Mouse (Mus musculus): ENCODE data around the gene Tmem117.
A peak's percentile ranks its signal among the peaks of the same experiment; 100 is the strongest.

Gene Tmem117

GRCm38 (mm10) chr15:94649071-94649765 is 20.2 kb downstream of the Tmem117 start:
- DNase-seq (ENCODE audit: low spot score), result peak; percentile 32

- DNase-seq (ENCODE audit: low spot score), result no peak
Measured at GRCm38 (mm10) chr15:94649766-94650120, 20.7 kb downstream of the Tmem117 start.

DNA sequence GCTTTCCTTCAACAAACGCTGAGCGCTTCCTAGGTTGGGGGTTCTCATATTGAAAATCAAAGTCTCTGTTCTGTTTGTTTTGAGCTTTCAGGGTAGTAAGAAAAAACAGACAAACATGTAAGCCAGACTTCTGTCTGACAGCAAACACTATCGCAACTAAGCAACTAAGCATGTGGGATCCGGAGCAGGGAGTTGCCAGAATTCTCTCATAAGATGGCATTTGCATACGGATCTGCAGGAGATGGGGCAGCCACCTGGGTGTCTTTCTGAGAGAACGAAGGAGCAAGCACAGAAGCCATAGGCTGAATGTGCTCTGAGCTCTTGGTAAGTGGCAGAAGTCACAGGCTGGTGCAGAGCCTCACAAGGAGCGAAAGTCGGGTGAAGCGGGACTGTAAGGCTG is 22.3 kb downstream of the Tmem117 start:
- DNase-seq (ENCODE audit: low spot score), result no peak

DNA sequence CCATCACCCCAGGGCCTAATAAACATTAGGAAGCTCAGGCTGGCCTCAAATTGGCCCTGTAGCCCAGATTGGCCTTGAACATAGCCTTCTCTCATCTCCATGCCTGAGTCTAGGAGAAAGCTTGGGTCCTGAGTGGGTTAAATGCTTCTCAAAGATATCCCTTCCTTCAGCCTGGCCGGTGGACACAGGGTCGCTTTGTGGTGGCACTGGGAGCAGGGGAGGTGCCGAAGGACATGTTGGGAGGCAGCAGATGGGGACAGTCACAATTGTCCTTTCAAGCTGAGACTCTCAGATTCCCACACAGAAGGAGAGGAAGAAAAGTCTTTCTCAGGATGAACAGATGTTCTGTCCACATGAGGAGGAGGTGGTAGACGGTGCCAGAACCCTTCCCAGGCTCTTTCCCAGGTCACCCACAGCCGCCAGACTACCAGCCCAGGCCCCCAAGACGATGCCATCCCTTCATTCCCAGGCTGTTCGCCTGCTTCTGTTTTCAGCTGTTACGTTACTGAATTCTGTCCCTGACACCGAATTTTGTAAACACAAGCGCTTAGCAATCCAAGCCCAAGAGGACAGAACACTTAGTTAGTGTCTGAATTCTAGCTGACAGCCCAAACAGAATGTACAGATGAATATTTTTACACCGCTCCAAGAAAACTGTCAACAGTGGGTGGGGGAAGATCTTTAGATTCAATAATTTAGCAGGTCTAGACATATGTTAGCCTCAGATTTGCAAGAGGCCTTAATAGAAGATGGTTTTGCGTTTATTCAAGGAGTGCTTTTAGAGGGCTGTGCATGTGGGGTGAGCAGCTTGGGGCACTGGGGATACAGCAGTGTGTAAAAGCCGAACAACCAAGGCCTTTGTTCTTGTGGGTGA is 23.2 kb downstream of the Tmem117 start:
- no peak for DNase-seq (ENCODE audit: low spot score)

DNA sequence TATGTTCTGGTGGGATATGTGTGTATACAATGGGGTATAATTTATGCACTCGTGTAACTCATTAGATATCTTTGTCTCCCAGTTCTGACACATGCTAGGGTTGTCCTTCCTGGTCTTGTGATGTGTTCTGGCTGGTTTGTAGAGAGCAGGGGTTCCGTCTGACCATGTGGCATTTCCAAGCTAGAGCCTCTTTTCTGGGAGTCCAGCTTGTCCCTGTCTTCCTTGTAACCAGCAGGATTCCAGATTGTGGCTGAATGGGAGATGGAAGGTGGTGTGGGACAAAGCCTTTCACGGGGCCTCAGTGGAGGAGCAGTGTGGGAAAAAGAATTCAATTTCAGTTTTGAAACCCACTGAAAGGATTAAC is 23.8 kb downstream of the Tmem117 start:
- no peak for DNase-seq (ENCODE audit: low spot score)

DNA sequence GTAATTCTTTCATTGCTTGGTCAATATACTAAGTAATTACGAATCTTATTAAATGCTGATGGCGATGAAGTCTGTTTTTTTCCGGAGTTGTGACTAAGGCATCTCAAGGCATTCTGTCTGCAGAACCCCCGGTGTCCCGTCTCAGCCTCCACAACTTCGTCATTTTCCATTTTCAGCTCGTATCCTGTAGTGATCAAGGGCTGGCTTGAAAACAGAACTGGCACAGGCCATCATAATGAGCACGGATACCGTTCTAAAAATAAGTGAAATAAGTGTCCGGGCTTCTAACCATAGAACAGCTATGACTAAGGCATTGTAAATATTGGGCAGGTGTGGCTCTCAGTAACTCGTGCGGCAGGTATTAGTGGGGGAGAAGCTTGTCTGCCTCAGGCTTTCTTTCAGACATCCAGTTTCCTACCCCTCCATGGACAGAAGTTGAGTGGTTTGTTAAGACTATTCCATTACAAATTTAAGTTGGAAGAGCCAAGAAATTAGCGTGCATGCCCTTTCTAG is 26.8 kb downstream of the Tmem117 start:
- DNase-seq (ENCODE audit: low spot score), result no peak

DNA sequence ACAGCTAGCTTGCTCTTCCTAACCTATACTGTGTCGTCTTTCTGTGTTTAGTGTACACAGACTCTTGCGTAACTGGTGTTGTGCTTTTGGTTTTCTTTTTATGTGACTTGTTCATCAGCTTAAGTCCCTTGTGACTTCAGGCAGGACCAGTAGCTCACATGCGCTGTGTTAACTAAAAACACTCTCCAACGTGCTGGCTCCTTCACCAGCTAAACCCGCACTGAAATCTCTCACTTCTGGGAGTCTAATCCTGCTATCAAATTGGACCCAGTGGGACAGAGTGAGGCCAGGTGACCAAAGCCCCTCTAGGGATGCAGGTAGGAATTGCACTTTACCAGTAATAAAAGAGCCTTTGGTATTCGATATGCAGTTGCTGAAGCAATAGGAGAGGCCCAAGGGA is 28.9 kb downstream of the Tmem117 start:
- DNase-seq (ENCODE audit: low spot score), result no peak

DNA sequence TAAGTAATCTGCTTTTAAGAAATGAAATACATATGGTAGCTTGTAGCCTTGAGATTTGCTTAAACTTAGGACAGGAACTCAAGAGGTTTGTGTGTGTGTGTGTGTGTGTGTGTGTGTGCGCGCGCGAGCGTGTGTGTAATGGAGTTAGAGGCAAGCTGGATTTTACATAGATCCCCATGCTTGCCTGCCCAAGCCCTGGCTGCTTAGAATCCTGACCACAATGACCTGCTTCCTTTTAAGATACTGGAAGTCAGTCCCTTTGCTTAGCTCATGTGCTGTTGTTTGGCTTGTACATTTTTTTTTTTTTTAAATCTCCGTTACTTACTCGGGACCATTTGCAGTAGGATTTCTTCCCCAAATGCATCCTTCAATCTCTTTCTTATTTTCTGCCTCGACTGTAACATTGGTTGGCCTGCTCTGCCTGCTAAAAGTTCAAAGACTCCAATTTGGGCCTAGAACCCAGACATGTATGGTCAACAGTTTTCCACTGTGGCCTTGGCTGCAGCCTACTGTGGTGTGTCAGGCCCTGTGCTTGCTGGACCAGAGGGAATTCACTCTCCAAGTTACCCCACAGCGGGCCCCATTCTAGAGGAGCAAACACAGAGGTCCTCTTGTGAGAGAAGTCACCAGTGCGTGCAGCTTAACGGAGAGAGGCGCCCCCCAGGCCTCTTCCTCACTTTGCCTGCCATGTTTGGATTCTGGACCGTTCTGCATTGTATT is 29.5 kb downstream of the Tmem117 start:
- DNase-seq (ENCODE audit: low spot score), result no peak

DNA sequence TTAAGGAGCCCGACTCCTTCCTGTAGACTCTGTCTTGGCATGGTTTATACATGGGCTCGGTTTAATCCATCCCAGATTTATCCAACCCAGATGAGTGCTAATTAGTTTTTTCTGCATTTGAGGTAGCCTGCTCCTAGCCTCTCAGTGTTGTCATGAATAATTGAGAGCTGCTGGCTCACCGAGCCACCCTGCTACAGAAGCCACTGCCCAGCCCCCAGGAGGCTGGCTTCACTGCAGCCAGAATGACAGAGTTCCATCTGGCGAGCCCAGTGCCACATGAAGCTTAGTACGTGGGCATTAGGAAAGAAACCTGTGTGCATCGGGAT is 30.0 kb downstream of the Tmem117 start:
- no peak for DNase-seq (ENCODE audit: low spot score)

DNA sequence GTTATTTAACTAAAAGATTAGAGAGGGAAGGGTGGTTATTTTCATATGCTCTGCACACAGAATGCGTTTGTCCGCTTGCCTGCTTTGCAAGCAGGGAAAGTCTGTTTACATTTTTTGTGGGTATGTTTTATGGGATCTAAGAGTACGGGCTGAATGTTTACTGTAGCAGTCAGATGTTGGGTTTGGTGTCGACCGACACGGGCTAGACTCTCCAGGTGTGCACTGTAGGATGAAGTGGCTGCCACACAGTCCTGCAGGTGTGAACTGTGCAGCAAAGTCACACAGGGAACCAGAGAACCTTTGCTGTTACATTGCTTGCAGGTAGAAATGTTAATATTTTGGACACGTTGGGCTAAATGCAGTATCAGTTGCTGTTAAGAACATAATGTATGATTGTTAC is 31.9 kb downstream of the Tmem117 start:
- no peak for DNase-seq (ENCODE audit: low spot score)

DNA sequence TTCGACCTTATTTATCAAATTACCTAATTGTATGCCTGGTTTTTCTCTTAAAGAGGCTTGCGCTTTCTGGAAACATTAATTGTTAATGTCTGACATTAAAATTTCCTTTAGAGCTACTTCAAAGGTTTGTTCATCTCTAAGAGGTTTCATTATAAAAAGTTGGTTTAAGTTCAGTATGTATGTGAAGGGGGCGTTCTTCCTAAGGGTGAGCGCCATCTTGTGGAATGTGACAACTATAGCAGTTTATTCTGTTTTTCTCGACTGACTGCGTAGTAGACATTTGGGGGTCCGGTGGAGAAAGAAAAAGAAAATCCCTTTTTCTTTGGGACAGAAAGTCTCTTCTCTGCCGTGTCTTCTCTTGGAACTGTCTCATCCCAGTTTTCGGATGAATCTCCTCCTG is 32.4 kb downstream of the Tmem117 start:
- no peak for DNase-seq (ENCODE audit: low spot score)

DNA sequence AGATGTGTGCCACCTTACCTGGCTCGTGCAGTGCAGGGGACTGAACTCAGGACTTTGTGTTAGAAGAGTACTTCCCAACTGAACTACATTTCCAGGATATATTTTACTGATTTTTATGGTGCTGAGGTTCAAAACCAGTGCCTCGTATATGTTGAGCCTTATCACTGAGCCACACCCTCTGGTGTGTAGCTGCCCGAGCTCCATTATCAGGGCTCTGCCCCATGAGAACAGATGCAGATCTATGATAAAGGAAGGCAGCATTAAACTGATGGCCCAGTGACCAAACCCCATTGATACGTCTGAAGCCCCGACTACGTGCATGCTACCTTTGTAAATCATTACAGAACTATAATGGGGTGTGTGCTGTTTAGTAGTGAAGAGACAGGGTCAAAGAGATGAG is 35.6 kb downstream of the Tmem117 start:
- no peak for DNase-seq (ENCODE audit: low spot score)

GRCm38 (mm10) chr15:94681135-94681534 is 52.1 kb downstream of the Tmem117 start:
- DNase-seq (ENCODE audit: low spot score), result no peak

DNA sequence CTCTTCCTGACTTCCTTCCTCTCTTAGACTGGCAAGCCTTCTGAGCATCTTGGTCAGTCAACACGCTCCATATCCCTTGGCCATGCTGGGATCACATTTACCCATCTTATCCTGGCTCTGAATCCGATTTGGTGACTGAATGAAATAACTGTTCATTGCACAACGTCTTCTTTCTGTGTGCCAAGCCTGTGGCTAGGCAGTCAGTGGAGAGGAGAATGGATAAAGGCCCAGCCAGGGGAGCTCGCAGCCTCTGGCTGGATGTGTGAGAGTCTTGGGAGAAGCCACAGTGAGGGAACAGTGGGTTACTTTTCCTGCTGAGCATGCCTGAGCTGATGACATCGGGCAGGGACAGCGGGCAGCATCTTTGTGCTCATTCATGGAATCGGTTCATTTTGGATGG is 55.2 kb downstream of the Tmem117 start:
- no peak for DNase-seq (ENCODE audit: low spot score)

- no peak for DNase-seq (ENCODE audit: low spot score)
Measured at GRCm38 (mm10) chr15:94687176-94687575, 58.1 kb downstream of the Tmem117 start.

DNA sequence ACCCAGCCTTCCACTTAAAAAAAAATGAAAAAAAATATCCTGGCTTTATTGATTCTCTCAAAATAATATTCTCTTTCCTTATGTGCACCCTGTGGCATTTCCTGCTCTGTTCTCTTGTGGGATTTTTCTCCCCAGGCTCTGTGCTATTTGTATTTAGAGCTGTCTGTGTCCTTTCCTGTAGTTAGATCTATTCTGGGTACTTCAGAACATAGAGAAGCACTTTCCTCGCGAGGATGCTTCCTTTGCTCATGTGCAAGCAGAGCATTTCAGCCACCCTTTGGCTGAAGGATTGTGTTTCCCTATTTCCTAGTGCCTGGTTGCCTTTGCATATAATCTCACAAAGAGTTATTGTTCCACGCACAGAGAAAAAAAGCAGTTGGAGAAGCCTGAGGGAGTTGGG is 58.6 kb downstream of the Tmem117 start:
- DNase-seq (ENCODE audit: low spot score), result no peak

- no peak for DNase-seq (ENCODE audit: low spot score)
Measured at GRCm38 (mm10) chr15:94689195-94689883, 60.3 kb downstream of the Tmem117 start.

- DNase-seq (ENCODE audit: low spot score), result no peak
Measured at GRCm38 (mm10) chr15:94689884-94690231, 60.8 kb downstream of the Tmem117 start.

GRCm38 (mm10) chr15:94722759-94723158 is 93.7 kb downstream of the Tmem117 start:
- no peak for DNase-seq (ENCODE audit: low spot score)

- no peak for DNase-seq (ENCODE audit: low spot score)
Measured at GRCm38 (mm10) chr15:94732104-94732503, 103.1 kb downstream of the Tmem117 start.

DNA sequence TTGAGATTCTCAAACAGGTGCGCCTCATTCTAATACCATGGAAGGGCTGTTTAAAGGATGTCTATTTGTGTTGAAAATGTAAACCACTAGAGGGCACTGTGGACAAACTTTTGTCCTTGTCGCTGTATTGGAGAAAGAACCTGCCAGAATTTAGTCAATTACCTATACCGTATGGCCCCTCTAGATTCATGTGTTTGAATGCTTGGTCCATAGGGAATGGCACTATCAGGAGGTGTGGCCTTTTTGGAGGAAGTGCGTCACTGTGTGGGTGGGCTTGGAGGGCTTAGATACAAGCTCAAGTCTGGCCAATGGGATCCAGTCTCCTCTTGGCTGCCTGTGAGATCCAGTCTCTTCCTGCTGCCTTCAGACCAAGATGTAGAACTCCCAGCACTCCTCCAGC is 140.2 kb downstream of the Tmem117 start:
- no peak for DNase-seq (ENCODE audit: low spot score)

DNA sequence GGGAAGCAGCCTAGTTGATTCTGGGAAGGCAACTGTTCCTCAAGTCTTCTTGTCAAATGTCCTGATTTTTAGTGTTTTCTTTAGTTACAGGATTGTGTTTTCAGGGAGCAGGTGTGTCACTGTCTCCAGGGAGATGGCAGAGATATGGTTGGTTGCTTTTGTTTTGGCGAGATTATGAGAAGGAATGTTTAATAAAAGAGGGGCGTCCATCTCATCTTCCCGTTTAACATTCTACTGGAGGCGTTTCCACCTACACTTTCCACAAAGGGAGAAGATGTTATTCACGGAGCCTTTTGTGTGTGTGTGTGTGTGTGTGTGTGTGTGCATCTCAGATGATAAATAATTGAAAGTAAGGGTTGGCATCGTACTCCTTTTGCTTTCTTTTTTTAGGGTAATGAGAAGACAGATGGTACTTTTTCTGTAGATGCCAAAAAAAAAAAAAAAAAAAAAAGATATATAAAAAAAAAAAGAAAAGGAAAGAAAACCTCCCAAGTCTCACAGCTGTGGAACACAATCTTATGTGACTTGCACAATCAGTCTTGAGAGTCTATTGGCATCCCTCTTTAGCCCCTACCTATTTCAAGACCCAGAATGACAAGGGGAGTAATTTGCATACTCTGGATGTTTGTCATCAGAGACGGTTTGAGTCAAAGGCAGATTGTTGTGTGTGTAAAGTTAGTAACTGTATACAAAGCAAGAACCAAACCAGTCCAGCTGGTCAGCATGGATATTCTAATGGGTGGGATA is 142.0 kb downstream of the Tmem117 start:
- DNase-seq (ENCODE audit: low spot score), result no peak

Data from ovary, adult 18-20 months (tissue).